Mouse (Mus musculus) CH12.LX (cell line): ENCODE measurements around the gene Tpst1. TPM values are rescaled to one million over a fixed set of nuclear protein-coding genes. Genes with fewer than 3 reads are reported as not detected.

Experiments
- DNase-seq: peaks from one replicate; pipeline ENCODE4 v3.0.0-alpha.2; 2013; ENCODE audit errors: extremely low read depth
- H3K27ac ChIP-seq: 2 replicates; pipeline ENCODE4 v1.5.1; 2012; ENCODE audit warnings: low read depth, mild to moderate bottlenecking, control low read depth, moderate library complexity; ENCODE audit not compliant: insufficient read depth
- H3K27me3 ChIP-seq: replicated peaks from 2 replicates; pipeline ENCODE3; 2012; ENCODE audit warnings: inconsistent platforms
- H3K36me3 ChIP-seq, 2 experiments: replicated peaks in 1 of 2; 2 replicates each; pipeline versions ENCODE3 to v1.6.1; 2012; ENCODE audit warnings: inconsistent platforms in 1 of 2, low read length in 1 of 2, mild to moderate bottlenecking in 1 of 2, mixed read lengths in 1 of 2, moderate library complexity in 1 of 2; ENCODE audit not compliant: control insufficient read depth in 1 of 2, insufficient read depth in 1 of 2
- H3K4me1 ChIP-seq, 2 experiments: 2 replicates each; pipeline ENCODE4 v1.6.1; 2012; ENCODE audit warnings: inconsistent platforms in 1 of 2, moderate library complexity in 1 of 2; ENCODE audit not compliant: insufficient read depth in 2 of 2, control insufficient read depth in 1 of 2
- H3K4me2 ChIP-seq: 2 replicates; pipeline ENCODE4 v1.6.1; 2012; ENCODE audit warnings: low read depth, mild to moderate bottlenecking, control low read depth; ENCODE audit not compliant: poor library complexity, insufficient read depth, severe bottlenecking
- H3K4me3 ChIP-seq, 3 experiments: fragments of 150-350 bp in 1 of 3; sonication (generic) in 1 of 3; replicated peaks in 1 of 3; 2 replicates each; pipeline versions ENCODE3 to v1.5.1; 2011 to 2012; ENCODE audit warnings: low read depth in 2 of 3, low read length in 2 of 3, mild to moderate bottlenecking in 2 of 3, moderate library complexity in 2 of 3, control low read depth in 1 of 3, improper control_type of control experiment in 1 of 3, inconsistent platforms in 1 of 3, mixed read lengths in 1 of 3; ENCODE audit not compliant: poor library complexity in 1 of 3
- H3K79me2 ChIP-seq: replicated peaks from 2 replicates; pipeline ENCODE4 v1.6.1; 2012; ENCODE audit warnings: mild to moderate bottlenecking, moderate library complexity; ENCODE audit not compliant: control insufficient read depth, poor library complexity, insufficient read depth, severe bottlenecking; ENCODE audit errors: extremely low read depth
- H3K9ac ChIP-seq: 2 replicates; pipeline ENCODE4 v1.6.1; 2012; ENCODE audit warnings: low read depth, mild to moderate bottlenecking, control low read depth, moderate library complexity; ENCODE audit not compliant: insufficient read depth
- H3K9me3 ChIP-seq: replicated peaks from 2 replicates; pipeline ENCODE3; 2012; ENCODE audit warnings: low read length, inconsistent platforms, mixed read lengths
- BHLHE40 ChIP-seq: IDR thresholded peaks from 2 replicates; pipeline ENCODE4 v1.6.1; 2011; ENCODE audit warnings: mild to moderate bottlenecking, low read depth, low read length, improper control_type of control experiment
- CHD1 ChIP-seq: IDR thresholded peaks from 2 replicates; pipeline ENCODE4 v1.6.1; 2012; ENCODE audit warnings: low read depth, low read length, improper control_type of control experiment, inconsistent platforms
- CTCF ChIP-seq, 2 experiments: IDR thresholded peaks in 1 of 2; conservative IDR thresholded peaks in 1 of 2; 2 replicates each; pipeline ENCODE4 v1.5.1; 2011 to 2012; ENCODE audit warnings: low read depth in 2 of 2, low read length in 2 of 2, improper control_type of control experiment in 1 of 2, inconsistent platforms in 1 of 2, mild to moderate bottlenecking in 1 of 2, moderate library complexity in 1 of 2
- ELF1 ChIP-seq: IDR thresholded peaks from 2 replicates; pipeline ENCODE4 v1.6.1; 2014; ENCODE audit warnings: low read depth, mild to moderate bottlenecking, inconsistent platforms, low read length, improper control_type of control experiment
- EP300 ChIP-seq: IDR thresholded peaks from 2 replicates; pipeline ENCODE4 v1.6.1; 2011; ENCODE audit warnings: low read length, improper control_type of control experiment
- ETS1 ChIP-seq: conservative IDR thresholded peaks from 2 replicates; pipeline ENCODE4 v1.6.1; 2012; ENCODE audit warnings: low read depth, mild to moderate bottlenecking, inconsistent platforms, low read length, improper control_type of control experiment, moderate library complexity
- GABPA ChIP-seq: IDR thresholded peaks from 2 replicates; pipeline ENCODE4 v1.6.1; 2012; ENCODE audit warnings: low read depth, low read length, improper control_type of control experiment, inconsistent platforms; ENCODE audit not compliant: insufficient replicate concordance
- KAT2A ChIP-seq: IDR thresholded peaks from 2 replicates; pipeline ENCODE4 v1.6.1; 2012; ENCODE audit warnings: low read length, improper control_type of control experiment, inconsistent platforms; ENCODE audit not compliant: insufficient replicate concordance
- MAX ChIP-seq: IDR thresholded peaks from 2 replicates; pipeline ENCODE4 v1.6.1; 2011; ENCODE audit warnings: low read length, improper control_type of control experiment
- MAZ ChIP-seq: IDR thresholded peaks from 2 replicates; pipeline ENCODE4 v1.6.1; 2012; ENCODE audit warnings: low read depth, mild to moderate bottlenecking, inconsistent platforms, low read length, improper control_type of control experiment, moderate library complexity
- MEF2A ChIP-seq: IDR thresholded peaks from 2 replicates; pipeline ENCODE4 v1.6.1; 2014; ENCODE audit warnings: low read depth, mild to moderate bottlenecking, inconsistent platforms, low read length, improper control_type of control experiment, borderline replicate concordance
- MXI1 ChIP-seq: IDR thresholded peaks from 2 replicates; pipeline ENCODE4 v1.6.1; 2011; ENCODE audit warnings: mild to moderate bottlenecking, low read depth, low read length, improper control_type of control experiment
- MYC ChIP-seq: IDR thresholded peaks from 2 replicates; pipeline ENCODE4 v1.6.1; 2011; ENCODE audit warnings: low read depth, mild to moderate bottlenecking, improper control_type of control experiment, low read length
- NELFE ChIP-seq: IDR thresholded peaks from 2 replicates; pipeline ENCODE4 v1.6.1; 2011; ENCODE audit warnings: low read depth, low read length, improper control_type of control experiment
- NRF1 ChIP-seq: IDR thresholded peaks from 2 replicates; pipeline ENCODE4 v1.6.1; 2014; ENCODE audit warnings: low read depth, mild to moderate bottlenecking, inconsistent platforms, low read length, improper control_type of control experiment, moderate library complexity
- PAX5 ChIP-seq: IDR thresholded peaks from 2 replicates; pipeline ENCODE4 v1.6.1; 2012; ENCODE audit warnings: low read length, inconsistent platforms, mixed read lengths
- POLR2A ChIP-seq: IDR thresholded peaks from 2 replicates; pipeline ENCODE4 v1.6.1; 2011; ENCODE audit warnings: low read depth, mild to moderate bottlenecking, improper control_type of control experiment, low read length
- RAD21 ChIP-seq: IDR thresholded peaks from 2 replicates; pipeline ENCODE4 v1.6.1; 2011; ENCODE audit warnings: low read depth, mild to moderate bottlenecking, low read length, improper control_type of control experiment, moderate library complexity
- RCOR1 ChIP-seq: conservative IDR thresholded peaks from 2 replicates; pipeline ENCODE4 v1.6.1; 2012; ENCODE audit warnings: low read depth, mild to moderate bottlenecking, inconsistent platforms, low read length, improper control_type of control experiment
- SIN3A ChIP-seq: IDR thresholded peaks from 2 replicates; pipeline ENCODE4 v1.6.1; 2012; ENCODE audit warnings: low read length, improper control_type of control experiment, inconsistent platforms
- SMC3 ChIP-seq: IDR thresholded peaks from 2 replicates; pipeline ENCODE4 v1.6.1; 2011; ENCODE audit warnings: low read depth, low read length, improper control_type of control experiment
- TBP ChIP-seq: conservative IDR thresholded peaks from 2 replicates; pipeline ENCODE4 v1.6.1; 2011; ENCODE audit warnings: low read depth, low read length, improper control_type of control experiment
- TCF12 ChIP-seq: IDR thresholded peaks from 2 replicates; pipeline ENCODE4 v1.6.1; 2014; ENCODE audit warnings: low read depth, mild to moderate bottlenecking, inconsistent platforms, low read length, improper control_type of control experiment
- UBTF ChIP-seq: IDR thresholded peaks from 2 replicates; pipeline ENCODE4 v1.6.1; 2012; ENCODE audit warnings: low read depth, mild to moderate bottlenecking, inconsistent platforms, low read length, improper control_type of control experiment, moderate library complexity
- USF2 ChIP-seq: conservative IDR thresholded peaks from 2 replicates; pipeline ENCODE4 v1.6.1; 2011; ENCODE audit warnings: low read depth, low read length, improper control_type of control experiment
- ZC3H11A ChIP-seq: IDR thresholded peaks from 2 replicates; pipeline ENCODE4 v1.6.1; 2012; ENCODE audit warnings: low read depth, mild to moderate bottlenecking, inconsistent platforms, low read length, improper control_type of control experiment
- ZKSCAN1 ChIP-seq: IDR thresholded peaks from 2 replicates; pipeline ENCODE4 v1.6.1; 2012; ENCODE audit warnings: low read depth, inconsistent platforms, low read length, improper control_type of control experiment, borderline replicate concordance
- ZMIZ1 ChIP-seq: IDR thresholded peaks from 2 replicates; pipeline ENCODE4 v1.6.1; 2012; ENCODE audit warnings: low read depth, mild to moderate bottlenecking, inconsistent platforms, low read length, improper control_type of control experiment
- dilution Hi-C: fragments of 300-500 bp; cut with MboI; formaldehyde crosslinking; loops from 2 replicates; pipeline ENCODE4 v1.14.3; 2020; ENCODE audit warnings: low sequenced_read_pairs; ENCODE audit not compliant: extremely low pct_unique_long_range_greater_than_20kb, extremely low pct_ligation_motif_present
- in situ Hi-C: fragments of 300-500 bp; cut with MboI; formaldehyde crosslinking; loops from 3 replicates; pipeline ENCODE4 v1.14.3; 2019; ENCODE audit warnings: low sequenced_read_pairs, low pct_ligation_motif_present, low pct_unique_long_range_greater_than_20kb, mixed read lengths
- polyA plus RNA-seq: library from polyadenylated mRNA; unstranded; fragments of >175 nt; gene quantifications from 2 replicates; pipeline ENCODE4 v1.2.1, GENCODE M21; 2012; ENCODE audit warnings: low read depth; ENCODE audit not compliant: insufficient read length
- total RNA-seq, 2 experiments: library from RNA; depleted of rRNA; stranded (reverse); fragments of 300-350 nt in 1 of 2; fragments of >200 nt in 1 of 2; gene quantifications; 2 replicates each; pipeline ENCODE4 v1.2.3; 2012 to 2014

The Tpst1 gene
- total and polyA plus RNA-seq, 3 experiments: 36.8 to 52.5 (median 43.2) TPM

DNA sequence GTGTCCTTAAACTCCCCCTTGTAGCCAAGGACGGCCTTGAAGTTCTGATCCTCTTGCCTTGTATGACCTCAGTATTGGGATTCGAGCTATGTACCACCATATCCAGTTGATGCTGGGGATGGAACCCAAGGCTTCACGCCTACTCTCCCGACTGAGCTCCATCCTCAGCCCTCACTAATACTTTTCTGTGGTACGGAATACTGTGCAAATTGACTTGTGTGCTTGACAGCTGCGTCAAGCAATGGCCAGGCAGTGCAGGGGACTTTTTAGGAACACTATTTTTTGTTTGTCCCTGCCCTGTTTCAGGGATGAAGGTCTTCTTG lies 5.7 kb downstream of the Tpst1 start:
- peak overlapping the region; percentile 64; the same call in 1 of the 2 replicates for H3K4me2 ChIP-seq
- H3K9ac ChIP-seq: no peak overlapping the region
- in situ Hi-C loops (no loop called here), dilution Hi-C loops (no loop called here)
- H3K9me3 ChIP-seq: peaks cover 5% of the 10 kb centered on the region
- peak overlapping the region in 1 of 3 experiments; percentile 77 for H3K4me3 ChIP-seq
- no peak overlapping the region for H3K27ac ChIP-seq
- H3K36me3 ChIP-seq: peaks cover 7 to 27% of the 10 kb centered on the region in 2 experiments
- H3K79me2 ChIP-seq: peaks cover 15% of the 10 kb centered on the region
- H3K4me1 ChIP-seq: peaks cover 11 to 52% of the 10 kb centered on the region in 2 experiments; a peak in 3 of 4 replicates
- H3K27me3 ChIP-seq: no peaks in the 10 kb centered on the region
- TF ChIP-seq MEF2A: no peak
- no peak for TF ChIP-seq RAD21
- TF ChIP-seq SMC3: no peak
- TF ChIP-seq MYC: no peak
- no peak for TF ChIP-seq ZMIZ1
- no peak for TF ChIP-seq ELF1
- TF ChIP-seq KAT2A: no peak
- no peak for TF ChIP-seq GABPA
- no peak for TF ChIP-seq CTCF (conservative IDR thresholded peaks at IDR 0.05 in 1 of 2, IDR thresholded peaks at IDR 0.05 in 1 of 2; ENCODE audit: low read depth in 2 of 2, low read length in 2 of 2)
- no peak for TF ChIP-seq NELFE
- no peak for TF ChIP-seq EP300
- TF ChIP-seq ETS1: no peak
- TF ChIP-seq USF2: no peak
- TF ChIP-seq ZKSCAN1: no peak
- TF ChIP-seq RCOR1: no peak
- no peak for TF ChIP-seq TCF12
- no peak for DNase-seq

DNA sequence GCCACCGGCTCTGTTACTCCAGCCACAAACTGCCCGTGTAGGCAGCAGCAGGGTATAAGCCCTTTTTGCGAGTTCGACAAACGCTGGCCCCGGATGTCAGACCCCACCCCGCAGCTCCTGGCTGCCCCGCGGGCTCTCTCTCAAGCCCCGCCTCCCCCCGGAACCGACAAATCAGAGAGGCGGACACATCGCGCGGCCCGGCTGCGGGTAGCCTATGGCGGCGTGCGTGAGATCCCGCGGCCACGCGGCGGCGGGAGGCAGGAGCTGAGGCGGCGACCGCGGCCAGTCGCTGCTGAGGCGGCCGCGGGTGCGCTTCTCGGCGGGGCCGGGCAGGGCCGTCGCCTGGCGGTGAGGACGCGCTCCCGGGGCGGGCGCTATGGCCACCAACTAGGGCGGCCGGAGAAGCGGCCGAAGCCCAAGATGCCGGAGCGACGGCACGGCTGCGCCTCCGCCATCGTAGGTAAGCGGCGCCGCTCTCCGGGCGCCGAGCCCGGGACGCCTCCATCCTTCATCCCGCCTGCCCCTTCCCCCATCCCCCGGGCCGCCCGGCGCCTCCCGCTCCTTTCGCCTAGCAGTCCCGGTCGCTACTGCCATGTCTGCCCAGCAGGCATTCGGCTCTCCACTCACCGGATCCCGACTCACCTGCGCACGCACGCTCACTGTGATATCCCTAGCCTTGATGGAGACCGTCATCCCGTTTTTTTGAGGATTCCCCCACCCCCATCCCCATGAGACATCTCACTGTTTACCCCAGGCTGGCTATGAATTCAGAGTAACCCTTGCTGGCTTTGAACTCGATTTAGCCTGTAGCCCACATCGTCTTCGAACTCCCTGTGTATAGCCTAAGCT lies 6.3 kb downstream of the Tpst1 start:
- peak overlapping the region; percentile 75 to 88 (median 77) for H3K4me3 ChIP-seq
- H3K36me3 ChIP-seq: peaks cover 7 to 33% of the 10 kb centered on the region in 2 experiments
- peaks cover 11 to 52% of the 10 kb centered on the region in 2 experiments; a peak in 3 of 4 replicates for H3K4me1 ChIP-seq
- peak; percentile 80 for DNase-seq
- H3K27ac ChIP-seq: no peak overlapping the region
- H3K79me2 ChIP-seq: peaks cover 19% of the 10 kb centered on the region
- H3K27me3 ChIP-seq: no peaks in the 10 kb centered on the region
- dilution Hi-C loops (no loop called here), in situ Hi-C loops (no loop called here)
- peaks cover 5% of the 10 kb centered on the region for H3K9me3 ChIP-seq
- H3K4me2 ChIP-seq: peak overlapping the region; percentile 64
- peak overlapping the region; percentile 87 for H3K9ac ChIP-seq
- TF ChIP-seq CTCF (conservative IDR thresholded peaks at IDR 0.05 in 1 of 2, IDR thresholded peaks at IDR 0.05 in 1 of 2; ENCODE audit: low read depth in 2 of 2, low read length in 2 of 2) (no peak), PAX5 (no peak), USF2 (no peak), SMC3 (no peak), MEF2A (no peak), NRF1 (peak; percentile 42), CHD1 (no peak), ZMIZ1 (peak; percentile 83), SIN3A (no peak), TCF12 (peak; percentile 95), RAD21 (no peak), NELFE (peak; percentile 90), POLR2A (peak; percentile 94), KAT2A (no peak), MAX (peak; percentile 84), TBP (no peak), UBTF (peak; percentile 65; the same call in 1 of the 2 replicates), MAZ (no peak), ZC3H11A (no peak), GABPA (no peak), ELF1 (peak; percentile 48; the same call in 1 of the 2 replicates), BHLHE40 (0 out of 2 replicates have a peak, but pooled peaks have one; percentile 5), RCOR1 (no peak), MXI1 (peak; percentile 66), ZKSCAN1 (no peak)
